Mouse (Mus musculus): ENCODE measurements around the gene Tecpr2.

- TF ChIP-seq CTCF (IDR thresholded peaks at IDR 0.05; ENCODE audit: low read depth) = no peak
- no peak for TF ChIP-seq EP300 (optimal IDR thresholded peaks at IDR 0.05)
Observed at GRCm38 (mm10) chr12:110981736-110982135, 92.7 kb downstream of the Tecpr2 start.
